9 mouse cellular contexts compared by ENCODE assay signal in genomic region chr2:122681379-122682137, GRCm38 (mm10). TPM values are rescaled to one million over a fixed set of nuclear protein-coding genes. Genes with fewer than 3 reads are reported as not detected.
DNase-seq lines count a peak whose midpoint lies in the region; ATAC-seq and TF ChIP-seq lines count a peak whose summit lies in the region.
"Had no signal": no experiment of that assay in that cellular context is flagged by ENCODE, and none has a peak within 500 bp of the region (broad histone marks: within the 10 kb centered on the region; RNA-seq: fewer than 3 reads in every experiment).

No protein-coding gene starts in this region.

- TF ChIP-seq CTCF in lung, embryonic 14.5 days (IDR thresholded peaks at IDR 0.05; ENCODE audit: low read depth), result no peak

- no peak overlapping the region for H3K4me3 ChIP-seq in lung, embryonic 14.5 days (ENCODE audit: low read depth, low read length)
- no peak overlapping the region for H3K4me3 ChIP-seq in myocyte

- peaks cover under 1% of the 10 kb centered on the region; the same call in 1 of the 2 replicates for H3K36me3 ChIP-seq in lung, embryonic 14.5 days (ENCODE audit: insufficient read depth)
- no peaks in the 10 kb centered on the region for H3K36me3 ChIP-seq in myocyte (ENCODE audit: control insufficient read depth, insufficient read depth)

- H3K27me3 ChIP-seq in lung, embryonic 14.5 days (ENCODE audit: insufficient read depth, low read length), result no peaks in the 10 kb centered on the region
- H3K27me3 ChIP-seq in myocyte (ENCODE audit: control insufficient read depth, insufficient read depth, insufficient read length), result no peaks in the 10 kb centered on the region

- no peak for TF ChIP-seq POLR2A in myocyte (IDR thresholded peaks at IDR 0.05; ENCODE audit: insufficient read length, low read depth)

- peak; percentile 9 for DNase-seq in embryo, embryonic 10 days (ENCODE audit: low spot score)
- DNase-seq in embryo, embryonic 9.5 days (ENCODE audit: extremely low spot score), result no peak
- peak; percentile 11 for DNase-seq in lung, embryonic 14.5 days
- DNase-seq in lung, postnatal 14 days, result no peak
- peak; percentile 42 for DNase-seq in forelimb bud, embryonic 11.5 days (ENCODE audit: low read depth, low spot score)
- no peak for DNase-seq in cerebellum, adult 18-20 months
- DNase-seq in urinary bladder, postnatal 14 days (ENCODE audit: low spot score), result no peak
- DNase-seq: lung, postnatal 10 days had no signal

- H3K9me3 ChIP-seq in lung, embryonic 14.5 days (ENCODE audit: low read depth, low read length), result peaks cover 13% of the 10 kb centered on the region

- H3K27ac ChIP-seq in lung, embryonic 14.5 days (ENCODE audit: low read depth), result no peak overlapping the region

- no peaks in the 10 kb centered on the region for H3K4me1 ChIP-seq in lung, embryonic 14.5 days (ENCODE audit: insufficient read depth)

- H3K9ac ChIP-seq in lung, embryonic 14.5 days, result no peak overlapping the region

- no peak overlapping the region for H3K4me2 ChIP-seq in lung, embryonic 14.5 days
- H3K4me2 ChIP-seq in myocyte (ENCODE audit: low read depth), result no peak overlapping the region

- ATAC-seq in lung, embryonic 14.5 days (ENCODE audit: insufficient read depth), result no peak

- no peaks in the 10 kb centered on the region for H3K79me2 ChIP-seq in myocyte (ENCODE audit: control insufficient read depth, insufficient read depth)

- WGBS in lung, embryonic 14.5 days, result 83% methylated on average over 5 of the region's 5 CpGs

- H3ac ChIP-seq in myocyte (ENCODE audit: control insufficient read depth, insufficient read length), result no peak overlapping the region

TF ChIP-seq in myocyte, 11 proteins besides CTCF, POLR2A, EP300 and RAD21:
- TF ChIP-seq USF1 (IDR thresholded peaks at IDR 0.05; ENCODE audit: low read depth) (peak; percentile 17), MYOD1 (IDR thresholded peaks at IDR 0.05; ENCODE audit: control insufficient read depth in 1 of 3, insufficient read length in 2 of 3, low read depth in 2 of 3) (no peak)

RNA-seq across cellular contexts. Expression of gene Slc30a4, which starts 20.9 kb away (rescaled TPM):
- 11.1 and 12.9 TPM in 2 replicates for polyA plus RNA-seq in lung, embryonic 14.5 days (2014; fragmentation: Nextera tagmentation; extraction: Ambion mirVana)
- 17.7 TPM for polyA plus RNA-seq in myocyte (2012; fragmentation: generic; extraction: Trizol)

RNA-seq across cellular contexts. Expression of gene AA467197, which starts 44.8 kb away (rescaled TPM):
- not detected in 2 replicates for polyA plus RNA-seq in lung, embryonic 14.5 days (2014; fragmentation: Nextera tagmentation; extraction: Ambion mirVana)
- polyA plus RNA-seq in myocyte (2012; fragmentation: generic; extraction: Trizol), result 1.2 TPM

RNA-seq across cellular contexts. Expression of gene Bloc1s6, which starts 56.7 kb away (rescaled TPM):
- polyA plus RNA-seq in lung, embryonic 14.5 days (2014; fragmentation: Nextera tagmentation; extraction: Ambion mirVana), result 40.6 and 43.3 TPM in 2 replicates
- 16.0 TPM for polyA plus RNA-seq in myocyte (2012; fragmentation: generic; extraction: Trizol)

Comparison
In these comparisons a context has a peak if more than half of its experiments do, and no peak if none do; other contexts are left out.
1. DNase-seq: peak in embryo, embryonic 10 days (single experiment), lung, embryonic 14.5 days (single experiment) and forelimb bud, embryonic 11.5 days (single experiment); none in embryo, embryonic 9.5 days (single experiment), lung, postnatal 14 days (single experiment), cerebellum, adult 18-20 months (0 of 2) and urinary bladder, postnatal 14 days (single experiment).